Mouse (Mus musculus) hindbrain, embryonic 12.5 days (tissue): ENCODE results near the gene Abcc3. TPM values are rescaled to one million over a fixed set of nuclear protein-coding genes. Genes with fewer than 3 reads are reported as not detected.
A peak's percentile ranks its signal among the peaks of the same experiment; 100 is the strongest.

Source experiments
- ATAC-seq: fragments of 200-750 bp; cut with Nextera tagmentation; 2 replicates; pipeline ENCODE4 v1.8.0; 2017; ENCODE audit warnings: moderate TSS enrichment; ENCODE audit not compliant: low FRiP score
- H3K27ac ChIP-seq: fragments of 300-500 bp; sonication (generic); 2 replicates; pipeline ENCODE4 v1.5.1; 2016; ENCODE audit warnings: mild to moderate bottlenecking
- H3K27me3 ChIP-seq: fragments of 300-500 bp; sonication (generic); 2 replicates; pipeline ENCODE4 v1.6.1; 2016; ENCODE audit warnings: mild to moderate bottlenecking
- H3K36me3 ChIP-seq: fragments of 300-500 bp; sonication (generic); 2 replicates; pipeline ENCODE4 v1.6.1; 2016; ENCODE audit warnings: mild to moderate bottlenecking
- H3K4me1 ChIP-seq: fragments of 300-500 bp; sonication (generic); 2 replicates; pipeline ENCODE4 v1.6.1; 2016
- H3K4me2 ChIP-seq: fragments of 300-500 bp; sonication (generic); replicated peaks from 2 replicates; pipeline ENCODE4 v1.6.1; 2016; ENCODE audit warnings: mild to moderate bottlenecking
- H3K4me3 ChIP-seq: fragments of 300-500 bp; sonication (generic); 2 replicates; pipeline ENCODE4 v1.5.1; 2016; ENCODE audit warnings: mild to moderate bottlenecking
- H3K9ac ChIP-seq: fragments of 300-500 bp; sonication (generic); 2 replicates; pipeline ENCODE4 v1.6.1; 2016; ENCODE audit warnings: mild to moderate bottlenecking, moderate library complexity
- H3K9me3 ChIP-seq: fragments of 300-500 bp; sonication (generic); replicated peaks from 2 replicates; pipeline ENCODE4 v1.6.1; 2016; ENCODE audit warnings: mild to moderate bottlenecking
- WGBS: fragments of 180-500 bp; shearing (Covaris S2); methylation state at CpG from one replicate; pipeline ENCODE4 v1.1.7; 2016; 5-methylcytosine and 5-hydroxymethylcytosine counted together
- polyA plus RNA-seq: library from polyadenylated mRNA; unstranded; fragments of >200 nt; fragmentation: Nextera tagmentation; extraction: Ambion mirVana; gene quantifications from 2 replicates; pipeline ENCODE4 v1.2.1, GENCODE M21; 2016

The Abcc3 gene
- polyA plus RNA-seq, 1 experiment from 2014 or later = 0.81 TPM

GRCm38 (mm10) chr11:94346611-94347010 lies 46.2 kb downstream of the Abcc3 start:
- peaks cover 9% of the 10 kb centered on the region; the same call in 1 of the 2 replicates for H3K27me3 ChIP-seq
- H3K27ac ChIP-seq = no peak overlapping the region
- H3K9me3 ChIP-seq = no peaks in the 10 kb centered on the region
- H3K4me3 ChIP-seq = no peak overlapping the region
- H3K4me1 ChIP-seq = peaks cover 33% of the 10 kb centered on the region
- no peak overlapping the region for H3K9ac ChIP-seq
- no peak overlapping the region for H3K4me2 ChIP-seq
- H3K36me3 ChIP-seq = no peaks in the 10 kb centered on the region
- 70% methylated on average over 3 of the region's 3 CpGs for WGBS
- ATAC-seq = no peak

- no peak for ATAC-seq
- Histone ChIP-seq H3K27me3 (peaks cover 9% of the 10 kb centered on the region; the same call in 1 of the 2 replicates), H3K4me1 (peaks cover 39% of the 10 kb centered on the region), H3K9me3 (no peaks in the 10 kb centered on the region), H3K36me3 (no peaks in the 10 kb centered on the region), H3K9ac (no peak overlapping the region), H3K4me3 (no peak overlapping the region), H3K4me2 (no peak overlapping the region), H3K27ac (no peak overlapping the region)
- 87% methylated on average over 10 of the region's 10 CpGs for WGBS
Measured at GRCm38 (mm10) chr11:94345926-94346325, 46.9 kb downstream of the Abcc3 start.

- H3K27me3 ChIP-seq = peaks cover 9% of the 10 kb centered on the region; the same call in 1 of the 2 replicates
- H3K9me3 ChIP-seq = no peaks in the 10 kb centered on the region
- H3K9ac ChIP-seq = no peak overlapping the region
- H3K4me1 ChIP-seq = peaks cover 45% of the 10 kb centered on the region
- H3K4me2 ChIP-seq = no peak overlapping the region
- H3K36me3 ChIP-seq = peaks cover 4% of the 10 kb centered on the region
- WGBS = 65% methylated on average over 1 of the region's 1 CpGs
- no peak overlapping the region for H3K4me3 ChIP-seq
- ATAC-seq = no peak
- H3K27ac ChIP-seq = no peak overlapping the region
Measured at GRCm38 (mm10) chr11:94344470-94344869, 48.3 kb downstream of the Abcc3 start.

- H3K9me3 ChIP-seq = no peaks in the 10 kb centered on the region
- H3K36me3 ChIP-seq = peaks cover 9% of the 10 kb centered on the region
- ATAC-seq = peak; percentile 32; the same call in 1 of the 2 replicates
- H3K4me2 ChIP-seq = no peak overlapping the region
- peak overlapping the region; percentile 49; the same call in 1 of the 2 replicates for H3K27ac ChIP-seq
- 23% methylated on average over 5 of the region's 5 CpGs for WGBS
- peaks cover 45% of the 10 kb centered on the region for H3K4me1 ChIP-seq
- peaks cover 9% of the 10 kb centered on the region; the same call in 1 of the 2 replicates for H3K27me3 ChIP-seq
- no peak overlapping the region for H3K9ac ChIP-seq
- no peak overlapping the region for H3K4me3 ChIP-seq
Measured at GRCm38 (mm10) chr11:94343955-94344358, 48.8 kb downstream of the Abcc3 start.

GRCm38 (mm10) chr11:94342114-94342905 lies 50.5 kb downstream of the Abcc3 start:
- no peak overlapping the region for H3K27ac ChIP-seq
- peaks cover 23% of the 10 kb centered on the region for H3K36me3 ChIP-seq
- H3K4me2 ChIP-seq = no peak overlapping the region
- ATAC-seq = no peak
- H3K4me1 ChIP-seq = peaks cover 45% of the 10 kb centered on the region
- H3K9ac ChIP-seq = no peak overlapping the region
- no peaks in the 10 kb centered on the region for H3K9me3 ChIP-seq
- H3K4me3 ChIP-seq = no peak overlapping the region
- H3K27me3 ChIP-seq = peaks cover 9% of the 10 kb centered on the region; the same call in 1 of the 2 replicates
- 22% methylated on average over 13 of the region's 13 CpGs for WGBS

- no peak for ATAC-seq
- H3K9ac ChIP-seq = no peak overlapping the region
- H3K4me2 ChIP-seq = no peak overlapping the region
- H3K36me3 ChIP-seq = peaks cover 28% of the 10 kb centered on the region
- H3K9me3 ChIP-seq = no peaks in the 10 kb centered on the region
- peaks cover 9% of the 10 kb centered on the region; the same call in 1 of the 2 replicates for H3K27me3 ChIP-seq
- WGBS = 58% methylated on average over 10 of the region's 10 CpGs
- no peak overlapping the region for H3K27ac ChIP-seq
- H3K4me3 ChIP-seq = no peak overlapping the region
- peaks cover 45% of the 10 kb centered on the region for H3K4me1 ChIP-seq
Measured at GRCm38 (mm10) chr11:94340948-94341933, 51.6 kb downstream of the Abcc3 start.

- H3K36me3 ChIP-seq = peaks cover 33% of the 10 kb centered on the region
- WGBS = 57% methylated on average over 18 of the region's 18 CpGs
- ATAC-seq = peak; percentile 76
- H3K9ac ChIP-seq = no peak overlapping the region
- no peak overlapping the region for H3K4me2 ChIP-seq
- no peaks in the 10 kb centered on the region for H3K9me3 ChIP-seq
- H3K4me3 ChIP-seq = no peak overlapping the region
- peaks cover 5% of the 10 kb centered on the region; the same call in 1 of the 2 replicates for H3K27me3 ChIP-seq
- no peak overlapping the region for H3K27ac ChIP-seq
- H3K4me1 ChIP-seq = peaks cover 40% of the 10 kb centered on the region
Measured at GRCm38 (mm10) chr11:94339732-94340585, 52.8 kb downstream of the Abcc3 start.

- H3K27me3 ChIP-seq = no peaks in the 10 kb centered on the region
- H3K4me2 ChIP-seq = no peak overlapping the region
- H3K36me3 ChIP-seq = peaks cover 40% of the 10 kb centered on the region
- no peak for ATAC-seq
- H3K9me3 ChIP-seq = no peaks in the 10 kb centered on the region
- no peak overlapping the region for H3K4me3 ChIP-seq
- no peak overlapping the region for H3K9ac ChIP-seq
- 97% methylated on average over 2 of the region's 2 CpGs for WGBS
- H3K4me1 ChIP-seq = peaks cover 27% of the 10 kb centered on the region
- no peak overlapping the region for H3K27ac ChIP-seq
Measured at GRCm38 (mm10) chr11:94338347-94338746, 54.5 kb downstream of the Abcc3 start.

GRCm38 (mm10) chr11:94336551-94336950 lies 56.2 kb downstream of the Abcc3 start:
- no peak overlapping the region for H3K27ac ChIP-seq
- peaks cover 18% of the 10 kb centered on the region for H3K4me1 ChIP-seq
- ATAC-seq = no peak
- H3K36me3 ChIP-seq = peaks cover 40% of the 10 kb centered on the region
- no peak overlapping the region for H3K4me3 ChIP-seq
- H3K27me3 ChIP-seq = no peaks in the 10 kb centered on the region
- H3K9me3 ChIP-seq = no peaks in the 10 kb centered on the region
- no peak overlapping the region for H3K4me2 ChIP-seq
- no peak overlapping the region for H3K9ac ChIP-seq

GRCm38 (mm10) chr11:94334386-94334968 lies 58.3 kb downstream of the Abcc3 start:
- Histone ChIP-seq H3K4me2 (no peak overlapping the region), H3K27ac (no peak overlapping the region), H3K4me3 (no peak overlapping the region), H3K36me3 (peaks cover 36% of the 10 kb centered on the region), H3K27me3 (no peaks in the 10 kb centered on the region), H3K9ac (no peak overlapping the region), H3K9me3 (no peaks in the 10 kb centered on the region), H3K4me1 (peaks cover 18% of the 10 kb centered on the region)
- 93% methylated on average over 8 of the region's 8 CpGs for WGBS
- no peak for ATAC-seq

GRCm38 (mm10) chr11:94332726-94333125 lies 60.1 kb downstream of the Abcc3 start:
- Histone ChIP-seq H3K4me2 (no peak overlapping the region), H3K27me3 (no peaks in the 10 kb centered on the region), H3K36me3 (peaks cover 18% of the 10 kb centered on the region), H3K9me3 (no peaks in the 10 kb centered on the region), H3K27ac (no peak overlapping the region), H3K9ac (no peak overlapping the region), H3K4me3 (no peak overlapping the region), H3K4me1 (peaks cover 20% of the 10 kb centered on the region)
- 93% methylated on average over 6 of the region's 6 CpGs for WGBS
- no peak for ATAC-seq
